Mouse (Mus musculus): ENCODE data around the gene Majin.

The Majin gene

GRCm38 (mm10) chr19:6227864-6228263 is 43.7 kb downstream of the Majin start:
- DNase-seq (ENCODE audit: low spot score) = no peak

DNA sequence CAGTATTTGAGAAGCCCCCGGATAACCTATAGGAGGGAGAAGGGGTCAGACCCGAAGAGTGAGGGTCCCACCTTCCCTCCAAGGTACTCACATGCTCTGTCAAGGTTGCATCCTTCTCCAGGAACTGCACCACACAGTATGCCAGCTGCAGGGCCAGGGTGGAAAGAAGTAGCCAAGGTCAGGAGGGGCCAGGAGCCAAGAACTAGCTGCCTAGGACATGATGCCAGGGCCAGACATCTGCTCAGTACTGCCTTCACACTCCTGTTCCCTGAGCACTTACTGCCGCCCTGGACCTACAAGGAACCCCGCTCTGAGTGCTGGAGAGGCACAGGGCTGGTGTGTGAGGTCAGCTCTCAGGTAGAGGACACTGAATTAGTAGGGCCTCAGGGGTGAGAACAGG is 46.2 kb downstream of the Majin start:
- DNase-seq (ENCODE audit: low spot score) = no peak

- no peak for DNase-seq (ENCODE audit: low spot score)
Measured at GRCm38 (mm10) chr19:6231036-6231435, 46.8 kb downstream of the Majin start.

DNA sequence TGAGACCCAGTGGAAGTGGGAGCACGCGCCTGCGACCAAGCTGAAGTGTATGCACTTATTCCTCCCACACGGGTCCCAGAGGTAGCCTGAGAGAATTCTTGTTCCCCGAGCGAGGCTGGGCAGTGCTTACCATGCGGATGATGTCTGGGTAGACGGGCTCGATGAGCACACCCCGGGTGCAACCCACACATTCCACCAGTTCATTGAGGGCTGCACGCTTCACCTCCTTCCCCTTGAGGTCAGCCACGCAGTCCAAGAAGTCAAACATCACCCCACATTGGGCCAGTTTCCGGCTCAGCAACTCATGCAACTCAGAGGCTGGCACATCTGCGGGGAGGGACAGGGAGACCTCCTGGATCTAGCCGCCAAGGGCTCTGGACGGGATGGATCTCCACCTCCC is 49.5 kb downstream of the Majin start:
- no peak for DNase-seq (ENCODE audit: low spot score)

DNA sequence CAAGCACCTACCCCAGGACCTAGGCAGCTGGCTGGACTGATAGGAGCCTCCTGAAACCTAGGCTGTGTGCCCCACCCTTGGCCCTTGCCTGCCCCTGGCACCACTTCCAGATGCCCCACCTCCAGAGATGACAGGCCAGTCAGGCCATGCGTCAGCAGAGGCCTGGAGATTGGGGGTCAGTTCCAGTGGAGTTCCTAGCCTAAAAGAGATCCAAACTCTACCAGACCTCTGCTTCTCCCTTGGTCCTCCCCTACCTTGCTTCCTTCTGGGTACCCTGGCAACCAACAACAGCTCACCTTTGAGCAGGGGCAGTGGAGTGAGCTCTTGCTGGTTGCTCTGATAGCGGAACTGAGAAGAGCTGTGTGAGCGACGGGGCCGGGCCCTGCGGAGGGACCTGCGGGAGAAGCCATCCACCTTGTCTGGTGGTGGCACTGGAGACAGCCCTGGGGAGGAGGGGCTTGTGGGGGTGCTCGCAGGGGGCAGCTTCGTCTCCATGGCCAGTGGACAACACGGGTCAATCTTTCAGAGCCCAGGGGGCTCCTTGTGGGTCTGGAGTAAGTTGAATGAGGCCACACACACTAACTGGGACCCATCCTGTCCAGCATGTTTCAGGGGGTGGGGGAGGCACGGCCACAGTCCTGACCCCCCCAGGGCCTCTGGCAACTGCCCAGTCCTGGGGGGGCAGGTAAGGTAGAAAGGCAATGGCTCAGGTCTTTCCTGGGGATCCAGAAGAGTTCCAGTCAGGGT is 50.3 kb downstream of the Majin start:
- DNase-seq (ENCODE audit: low spot score) = no peak

DNA sequence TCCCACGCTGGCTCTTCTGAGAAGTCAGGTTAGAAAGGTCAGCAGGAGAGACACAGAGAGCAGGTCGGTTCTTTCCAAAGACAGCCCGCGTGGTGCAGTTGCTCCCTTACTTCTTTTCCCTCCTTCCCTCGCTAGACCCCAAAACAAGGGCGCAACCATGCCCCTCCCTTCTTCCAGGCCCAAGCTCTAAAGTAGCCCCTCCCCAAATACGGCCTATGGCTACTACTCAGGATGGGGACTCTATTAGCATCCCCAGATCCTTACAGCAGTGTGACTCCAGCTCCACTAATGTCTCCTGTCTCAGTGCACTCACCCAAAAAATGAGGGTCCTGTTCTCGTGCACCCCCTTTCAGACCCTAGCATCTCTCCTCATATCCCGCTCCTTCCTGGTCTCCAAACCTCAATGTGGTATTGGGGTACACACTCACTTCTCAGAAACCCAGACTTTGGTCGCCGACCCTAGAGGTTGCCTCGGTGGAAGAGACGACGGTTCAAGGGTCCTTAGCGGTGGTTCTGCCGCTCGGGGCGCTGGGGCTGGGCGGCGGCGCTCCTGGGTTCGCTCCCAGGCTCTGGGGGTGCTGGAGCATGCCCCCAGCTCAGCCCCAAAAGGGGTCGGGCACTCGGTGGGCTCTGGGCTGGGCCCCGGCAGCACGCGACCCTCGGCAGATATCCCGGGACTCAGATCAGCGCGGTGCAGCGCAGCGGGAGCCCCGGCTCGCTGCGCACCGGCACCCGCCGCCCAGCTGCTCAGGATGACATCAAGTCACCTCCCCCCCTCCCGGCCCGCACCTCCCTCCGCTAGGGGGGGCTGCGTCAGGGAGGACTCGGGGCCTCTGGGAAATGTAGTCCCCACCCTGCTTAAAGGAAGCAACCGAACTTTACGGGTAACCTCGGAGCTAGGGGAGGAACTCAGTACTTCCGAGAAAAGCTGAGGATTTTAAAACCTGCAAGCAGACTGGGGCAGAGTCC is 51.2 kb downstream of the Majin start, which contains the start of gene Ppp2r5b:
Gene Ppp2r5b, minus strand, starts transcription at position 789 of the 969 bp plus-strand sequence.
- peak; percentile 92 for DNase-seq (ENCODE audit: low spot score)

GRCm38 (mm10) chr19:6236053-6236441 is 51.9 kb downstream of the Majin start:
- DNase-seq (ENCODE audit: low spot score) = peak; percentile 91

DNA sequence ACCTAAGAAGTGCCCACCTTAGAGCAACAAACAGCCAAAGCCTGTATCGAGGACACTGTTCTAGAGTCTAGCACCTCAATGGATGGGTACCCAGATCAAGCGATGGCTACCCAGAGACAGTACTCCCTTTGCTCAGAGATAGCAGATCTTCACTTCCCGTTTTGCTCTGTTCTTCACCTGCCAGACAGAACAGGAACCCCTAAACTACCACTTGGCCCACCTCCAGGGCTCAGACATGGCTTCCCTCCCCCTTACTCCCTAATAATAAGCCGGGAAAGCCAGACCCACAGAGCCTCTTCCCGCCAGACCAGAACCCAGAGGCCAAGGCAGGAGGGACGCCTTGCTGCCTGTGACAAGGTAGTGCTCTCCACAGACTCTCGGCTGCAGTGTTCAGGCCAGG is 52.7 kb downstream of the Majin start:
- no peak for DNase-seq (ENCODE audit: low spot score)

DNA sequence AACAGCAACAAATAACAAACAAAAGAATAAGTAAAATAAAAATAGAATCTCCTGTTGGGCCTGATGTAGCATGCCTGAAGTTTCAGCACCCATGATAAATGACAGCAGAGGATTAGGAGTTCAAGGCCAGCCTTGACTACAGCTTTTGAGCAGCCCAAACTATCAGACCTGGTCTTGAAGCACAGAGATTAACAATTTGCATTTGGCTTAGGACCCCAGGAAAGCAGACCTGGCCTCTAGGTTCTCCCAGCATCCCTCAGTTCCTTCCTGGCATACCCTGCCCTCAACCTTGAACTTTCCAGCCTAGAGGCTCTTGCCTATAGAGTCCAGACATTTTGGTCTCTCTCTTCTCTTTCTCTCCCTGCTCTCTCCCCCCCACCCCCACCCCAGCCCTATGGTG is 54.6 kb downstream of the Majin start:
- no peak for DNase-seq (ENCODE audit: low spot score)

GRCm38 (mm10) chr19:6240136-6240535 is 55.9 kb downstream of the Majin start:
- no peak for DNase-seq (ENCODE audit: low spot score)

- DNase-seq (ENCODE audit: low spot score) = no peak
Measured at GRCm38 (mm10) chr19:6240725-6241124, 56.5 kb downstream of the Majin start.

GRCm38 (mm10) chr19:6241274-6242107 is 57.3 kb downstream of the Majin start, which contains the start of gene Atg2a:
Atg2a (plus strand) TSS chr19:6241668.
- peak; percentile 97 for DNase-seq (ENCODE audit: low spot score)

DNA sequence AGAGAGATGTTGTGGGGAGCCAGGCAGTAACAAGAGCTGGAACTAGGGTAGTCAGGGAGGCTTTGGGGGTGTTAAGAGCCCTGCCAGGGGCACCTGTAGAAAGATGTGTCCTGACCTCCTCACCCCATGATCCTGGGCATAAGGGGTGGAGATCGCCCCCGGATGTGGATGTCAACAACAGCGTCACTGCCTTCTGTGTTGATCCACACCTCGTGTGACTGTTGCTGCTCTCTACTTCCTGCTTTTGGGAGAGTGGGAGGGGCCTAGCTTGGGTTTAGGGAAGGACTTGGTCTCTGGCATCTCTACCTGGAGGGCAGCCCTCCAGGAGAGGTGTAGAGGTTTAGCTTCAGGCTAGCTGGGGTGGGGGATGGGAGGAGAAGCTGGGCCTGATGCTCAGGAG is 58.1 kb downstream of the Majin start:
- DNase-seq (ENCODE audit: low spot score) = no peak

DNA sequence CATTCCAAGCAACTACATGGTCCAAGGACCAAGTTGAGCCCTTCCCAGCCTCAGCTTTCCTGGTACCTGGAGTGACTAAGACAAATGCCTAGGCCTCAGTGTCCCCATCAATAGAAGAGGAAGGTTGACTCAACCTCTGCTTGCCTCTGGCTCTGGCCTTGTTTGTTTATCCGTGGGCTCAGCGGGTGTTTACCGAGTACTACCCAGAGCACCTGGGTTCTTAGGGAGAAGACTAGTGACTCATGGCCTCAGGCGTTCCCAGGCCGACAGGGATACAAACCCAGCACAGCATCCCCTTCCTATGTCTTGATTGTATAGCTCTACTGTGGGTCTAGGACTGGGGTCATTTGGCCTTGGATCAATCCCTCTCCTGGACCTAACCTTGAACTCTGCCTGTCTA is 59.0 kb downstream of the Majin start:
- no peak for DNase-seq (ENCODE audit: low spot score)

DNA sequence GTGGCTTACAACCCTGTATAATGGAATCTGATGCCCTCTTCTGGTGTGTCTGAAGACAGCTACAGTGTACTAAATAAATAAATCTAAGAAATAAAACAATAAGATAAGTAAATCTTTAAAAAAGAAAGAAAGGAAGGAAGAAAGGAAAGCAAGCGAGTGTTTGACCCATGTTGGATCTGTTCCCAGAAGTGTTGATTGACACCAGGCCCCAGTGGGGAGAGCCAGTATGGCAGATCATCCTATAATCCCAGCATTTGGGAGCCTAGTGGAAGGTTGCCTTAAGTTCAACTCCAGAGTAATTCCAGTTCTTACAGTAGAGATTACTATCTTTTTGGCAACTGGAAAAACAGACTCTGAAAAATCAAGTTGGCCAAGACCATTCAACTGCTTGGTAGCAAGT is 61.6 kb downstream of the Majin start:
- DNase-seq (ENCODE audit: low spot score) = no peak

DNA sequence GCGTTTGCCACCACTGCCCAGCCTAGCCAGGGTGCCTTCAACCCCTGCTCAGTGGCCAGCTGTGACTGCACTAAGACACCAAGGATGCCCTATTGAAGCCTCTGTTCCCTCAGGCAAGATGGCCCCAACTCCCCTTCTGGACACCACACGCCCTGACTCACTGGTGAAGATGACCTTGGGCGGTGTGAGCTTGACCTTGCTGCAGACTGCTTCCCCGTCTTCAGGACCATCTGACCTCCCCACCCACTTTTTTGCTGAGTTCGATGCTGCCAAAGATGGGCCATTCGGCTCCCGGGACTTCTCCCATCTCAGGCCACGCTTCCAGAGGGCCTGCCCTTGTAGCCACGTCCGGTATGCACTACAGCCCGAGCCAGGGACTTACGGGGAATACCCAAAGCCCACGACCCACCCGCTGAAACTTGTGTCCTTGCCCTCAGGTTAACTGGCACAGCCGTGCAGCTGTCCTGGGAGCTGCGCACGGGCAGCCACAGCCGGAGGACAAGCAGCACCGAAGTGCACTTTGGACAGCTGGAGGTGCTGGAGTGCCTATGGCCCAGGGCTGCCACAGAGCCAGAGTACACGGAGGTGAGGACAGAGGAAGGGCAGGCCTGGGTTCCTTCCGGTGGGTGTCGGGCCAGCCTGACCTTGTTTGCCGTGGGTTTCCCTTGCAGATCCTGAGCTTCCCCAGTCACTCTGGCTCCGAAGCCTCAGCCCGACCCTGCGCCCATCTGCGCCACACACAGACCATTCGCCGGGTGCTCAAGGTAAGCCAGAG is 63.5 kb downstream of the Majin start:
- DNase-seq (ENCODE audit: low spot score) = no peak

- DNase-seq (ENCODE audit: low spot score) = no peak
Measured at GRCm38 (mm10) chr19:6253021-6253420, 68.8 kb downstream of the Majin start.

DNA sequence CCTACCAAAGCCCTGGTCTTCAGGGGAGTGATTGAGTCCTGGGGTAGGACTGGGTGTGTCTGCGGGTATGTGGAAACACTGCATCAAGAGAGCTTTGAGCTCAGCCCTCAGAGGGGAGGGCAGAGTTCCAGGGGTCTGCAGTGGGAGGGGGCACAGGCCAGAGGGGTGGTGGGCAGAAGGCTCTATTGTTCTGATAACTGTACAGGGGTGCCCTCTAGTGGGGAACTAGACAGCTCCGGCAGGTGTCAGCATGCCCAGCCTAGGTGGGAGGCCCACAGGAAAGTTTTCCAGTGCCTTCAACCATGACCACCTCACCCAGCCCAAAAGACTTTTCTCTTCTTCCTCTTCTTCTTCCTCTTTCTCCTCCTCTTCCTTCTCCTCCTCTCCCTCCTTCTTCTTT is 76.2 kb downstream of the Majin start:
- DNase-seq (ENCODE audit: low spot score) = no peak

DNA sequence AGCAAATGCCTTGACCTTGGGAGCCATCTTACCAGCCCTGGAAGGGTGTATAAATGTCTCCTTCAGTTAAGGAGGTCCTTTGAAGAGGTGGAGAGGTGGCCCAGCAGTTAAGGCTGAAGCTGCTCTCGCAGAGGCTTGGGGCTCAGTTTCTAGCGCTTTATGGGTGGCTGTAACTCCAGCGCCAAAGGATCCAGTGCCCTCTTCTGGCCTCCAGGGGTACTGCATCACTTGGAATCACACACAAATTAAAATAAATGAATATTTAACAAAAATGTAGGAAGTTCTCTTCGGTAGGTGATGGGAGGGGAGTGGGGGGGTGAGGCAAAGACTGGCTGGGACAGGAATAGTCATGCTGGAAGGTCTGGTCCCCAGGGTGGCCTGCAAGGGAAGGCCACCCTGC is 76.8 kb downstream of the Majin start:
- no peak for DNase-seq (ENCODE audit: low spot score)

DNA sequence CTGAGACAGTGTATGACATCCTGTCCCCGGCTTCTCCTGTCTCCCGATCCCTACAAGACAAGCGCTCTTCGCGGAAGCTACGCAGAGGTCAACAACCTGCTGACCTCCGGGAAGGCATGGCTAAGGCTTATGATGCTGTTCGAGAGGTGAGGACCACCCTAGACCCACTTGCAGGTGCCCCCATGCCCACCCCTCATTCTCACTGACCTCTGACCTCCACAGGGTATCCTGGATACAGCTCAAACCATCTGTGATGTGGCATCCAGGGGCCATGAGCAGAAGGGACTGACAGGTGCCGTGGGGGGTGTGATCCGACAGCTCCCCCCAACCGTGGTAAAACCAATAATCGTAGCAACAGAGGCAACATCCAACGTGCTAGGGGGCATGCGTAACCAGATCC is 77.2 kb downstream of the Majin start:
- no peak for DNase-seq (ENCODE audit: low spot score)

DNA sequence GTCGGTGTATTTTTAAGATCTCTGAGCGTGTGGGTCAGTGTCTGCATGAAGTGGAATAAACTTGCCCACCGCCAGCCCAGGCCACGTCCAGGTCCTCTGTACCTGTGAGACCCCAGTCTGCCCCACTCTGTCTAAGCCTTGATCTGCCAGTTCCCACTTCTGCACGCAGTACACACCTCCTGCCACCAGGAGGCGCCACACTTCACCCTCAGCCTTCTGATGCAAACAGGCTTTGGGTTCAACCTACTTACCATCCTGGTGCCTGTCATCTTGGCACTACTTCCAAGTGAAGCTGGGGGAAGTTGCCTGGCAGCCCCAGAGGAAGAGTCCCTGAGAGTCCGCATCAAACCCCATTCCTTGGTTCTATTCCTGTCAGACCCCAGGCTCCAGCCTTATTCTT is 78.0 kb downstream of the Majin start:
- DNase-seq (ENCODE audit: low spot score) = no peak
